Mouse (Mus musculus) CD4-positive helper T cell, adult 2 months (primary cell): Measurements from ENCODE around the gene Gm3182.
"Not testable (repeated sequence)": the region's sequence is repeated elsewhere in the genome, so short reads cannot be mapped to it uniquely, and the experiment has no call there.

Source experiments
- DNase-seq: peaks from one replicate; pipeline ENCODE4 v3.0.0-alpha.2; 2012; ENCODE audit warnings: low read depth, missing footprints, low spot score

Gm3182 gene

GRCm38 (mm10) chr14:4481445-4481844 lies at the start of gene Gm3182:
Gm3182 (plus strand) TSS chr14:4481745.
- not testable (repeated sequence) for DNase-seq

DNA sequence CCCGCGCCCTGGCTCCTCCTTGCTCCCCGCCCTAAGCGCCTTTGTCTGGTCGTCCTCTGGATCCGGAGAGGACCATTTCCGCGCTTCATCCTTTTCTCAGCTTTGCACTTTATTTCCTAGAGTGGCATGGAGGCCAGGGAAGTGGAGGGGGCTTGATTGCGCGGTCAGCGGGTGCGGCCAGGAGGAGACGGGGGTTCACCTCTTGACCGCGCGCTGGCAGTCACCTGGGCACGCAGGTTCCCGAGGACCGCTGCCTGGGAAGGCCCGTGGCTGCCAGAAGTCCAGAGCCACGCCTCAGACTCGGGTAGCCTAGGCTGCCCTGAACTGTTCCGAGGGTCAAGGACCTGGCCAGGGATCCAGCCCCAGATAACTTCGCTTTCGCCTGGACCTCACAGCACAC lies 17.9 kb downstream of the Gm3182 start:
- not testable (repeated sequence) for DNase-seq
